Comparison of ENCODE assay signal across 21 mouse cellular contexts in genomic region chr16:49955325-49955724, GRCm38 (mm10).
DNase-seq lines count a peak whose midpoint lies in the region; ATAC-seq and TF ChIP-seq lines count a peak whose summit lies in the region.
"Had no signal": no experiment of that assay in that cellular context is flagged by ENCODE, and none has a peak within 500 bp of the region (broad histone marks: within the 10 kb centered on the region; RNA-seq: fewer than 3 reads in every experiment).

No protein-coding gene starts in this region.

- no peaks in the 10 kb centered on the region for H3K27me3 ChIP-seq in CH12.LX (replicated peaks)
- H3K27me3 ChIP-seq: embryonic facial prominence, embryonic 12.5 days; forebrain, embryonic 12.5 days had no signal

- TF ChIP-seq EP300 in CH12.LX (IDR thresholded peaks at IDR 0.05; ENCODE audit: low read length): no peak

- peaks cover 25 to 56% of the 10 kb centered on the region in 2 experiments for H3K4me1 ChIP-seq in CH12.LX (ENCODE audit: control insufficient read depth in 1 of 2, insufficient read depth in 2 of 2)
- H3K4me1 ChIP-seq: embryonic facial prominence, embryonic 10.5 days; embryonic facial prominence, embryonic 12.5 days; forebrain, embryonic 12.5 days had no signal

- dilution Hi-C loops in CH12.LX (cut with MboI; ENCODE audit: extremely low pct_ligation_motif_present, extremely low pct_unique_long_range_greater_than_20kb, low sequenced_read_pairs): no loop called here

- H3K9ac ChIP-seq in CH12.LX (ENCODE audit: insufficient read depth, low read depth): peak overlapping the region; percentile 93
- H3K9ac ChIP-seq: embryonic facial prominence, embryonic 12.5 days; forebrain, embryonic 12.5 days had no signal

- peaks cover 40 to 67% of the 10 kb centered on the region in 2 experiments for H3K36me3 ChIP-seq in CH12.LX (replicated peaks in 1 of 2; ENCODE audit: control insufficient read depth in 1 of 2, insufficient read depth in 1 of 2, low read length in 1 of 2)
- H3K36me3 ChIP-seq: embryonic facial prominence, embryonic 10.5 days; embryonic facial prominence, embryonic 12.5 days; forebrain, embryonic 10.5 days; forebrain, embryonic 12.5 days had no signal

- TF ChIP-seq POLR2A in CH12.LX (IDR thresholded peaks at IDR 0.05; ENCODE audit: low read depth, low read length): peak; percentile 69

- peaks cover 10% of the 10 kb centered on the region for H3K9me3 ChIP-seq in CH12.LX (replicated peaks; ENCODE audit: low read length)
- H3K9me3 ChIP-seq: embryonic facial prominence, embryonic 10.5 days; embryonic facial prominence, embryonic 12.5 days; forebrain, embryonic 10.5 days; forebrain, embryonic 12.5 days had no signal

- H3K27ac ChIP-seq in CH12.LX (ENCODE audit: insufficient read depth, low read depth): peak overlapping the region; percentile 98
- H3K27ac ChIP-seq: embryonic facial prominence, embryonic 10.5 days; embryonic facial prominence, embryonic 12.5 days; forebrain, embryonic 10.5 days; forebrain, embryonic 12.5 days had no signal

- H3K79me2 ChIP-seq in CH12.LX (replicated peaks; ENCODE audit: control insufficient read depth, extremely low read depth, insufficient read depth, poor library complexity, severe bottlenecking): peaks cover 82% of the 10 kb centered on the region

- no peak for TF ChIP-seq RAD21 in CH12.LX (IDR thresholded peaks at IDR 0.05; ENCODE audit: low read depth, low read length)

- ATAC-seq in erythroblast, adult 5-6 weeks (replicated peaks; ENCODE audit: low FRiP score, poor library complexity, severe bottlenecking): no peak
- ATAC-seq: forebrain, embryonic 14.5 days; forebrain, embryonic 16.5 days had no signal

- DNase-seq in heart, adult 11 months: peak; percentile 80
- DNase-seq in heart, adult 8-10 months (ENCODE audit: low spot score): no peak
- DNase-seq in CH12.LX (ENCODE audit: extremely low read depth) (no peak), ES-CJ7 (ENCODE audit: low read depth, low spot score) (peak; percentile 14), ZHBTc4 (ENCODE audit: low read depth, low spot score) (peak; percentile 31)
- DNase-seq in left cerebral cortex, adult 11 months (ENCODE audit: low spot score): no peak
- DNase-seq: adrenal gland, adult 2 months; adrenal gland, postnatal 10 days; adrenal gland, postnatal 25 days; cerebellum, adult 11-12 months; cerebellum, adult 8-10 months; cerebellum, adult 9-11 months; cerebellum, postnatal 25 days had no signal

- peak overlapping the region; percentile 98 for H3K4me2 ChIP-seq in CH12.LX (ENCODE audit: insufficient read depth, low read depth, poor library complexity, severe bottlenecking)
- H3K4me2 ChIP-seq: embryonic facial prominence, embryonic 12.5 days; forebrain, embryonic 12.5 days had no signal

- H3K4me3 ChIP-seq in CH12.LX (replicated peaks in 1 of 3; ENCODE audit: low read depth in 2 of 3, low read length in 2 of 3, poor library complexity in 1 of 3): peak overlapping the region in 2 of 3 experiments; percentile 40 to 61
- H3K4me3 ChIP-seq: embryonic facial prominence, embryonic 10.5 days; embryonic facial prominence, embryonic 12.5 days; erythroblast, embryonic 14.5 days; forebrain, embryonic 10.5 days; forebrain, embryonic 12.5 days had no signal

- in situ Hi-C loops in CH12.LX (cut with MboI; ENCODE audit: low pct_ligation_motif_present, low pct_unique_long_range_greater_than_20kb, low sequenced_read_pairs): no loop called here

- TF ChIP-seq CTCF in CH12.LX (conservative IDR thresholded peaks at IDR 0.05 in 1 of 2, IDR thresholded peaks at IDR 0.05 in 1 of 2; ENCODE audit: low read depth in 2 of 2, low read length in 2 of 2): no peak

TF ChIP-seq in CH12.LX, 34 proteins besides CTCF, POLR2A, EP300 and RAD21:
- no peak for TF ChIP-seq ZC3H11A (IDR thresholded peaks at IDR 0.05; ENCODE audit: low read depth, low read length)
- TF ChIP-seq NELFE (IDR thresholded peaks at IDR 0.05; ENCODE audit: low read depth, low read length): no peak; the same call in 1 of the 2 replicates
- TF ChIP-seq BHLHE40 (IDR thresholded peaks at IDR 0.05; ENCODE audit: low read depth, low read length): no peak
- no peak for TF ChIP-seq MAX (IDR thresholded peaks at IDR 0.05; ENCODE audit: low read length)
- TF ChIP-seq TCF12 (IDR thresholded peaks at IDR 0.05; ENCODE audit: low read depth, low read length): peak; percentile 61; the same call in 1 of the 2 replicates
- no peak for TF ChIP-seq MAZ (IDR thresholded peaks at IDR 0.05; ENCODE audit: low read depth, low read length)
- TF ChIP-seq MXI1 (IDR thresholded peaks at IDR 0.05; ENCODE audit: low read depth, low read length): 0 out of 2 replicates have a peak, but pooled peaks have one; percentile 21
- TF ChIP-seq IRF4 (IDR thresholded peaks at IDR 0.05; ENCODE audit: low read depth, low read length): 0 out of 2 replicates have a peak, but pooled peaks have one; percentile 5
- no peak for TF ChIP-seq ELF1 (IDR thresholded peaks at IDR 0.05; ENCODE audit: low read depth, low read length)
- TF ChIP-seq USF2 (conservative IDR thresholded peaks at IDR 0.05; ENCODE audit: low read depth, low read length): no peak
- no peak for TF ChIP-seq MAFK (IDR thresholded peaks at IDR 0.05; ENCODE audit: insufficient replicate concordance, low read length)
- TF ChIP-seq UBTF (IDR thresholded peaks at IDR 0.05; ENCODE audit: low read depth, low read length): no peak
- no peak for TF ChIP-seq JUND (conservative IDR thresholded peaks at IDR 0.05; ENCODE audit: low read depth, low read length)
- no peak; the same call in 1 of the 2 replicates for TF ChIP-seq SIN3A (IDR thresholded peaks at IDR 0.05; ENCODE audit: low read length)
- no peak for TF ChIP-seq ETS1 (conservative IDR thresholded peaks at IDR 0.05; ENCODE audit: low read depth, low read length)
- no peak for TF ChIP-seq PAX5 (IDR thresholded peaks at IDR 0.05; ENCODE audit: low read length)
- no peak for TF ChIP-seq SMC3 (IDR thresholded peaks at IDR 0.05; ENCODE audit: low read depth, low read length)
- TF ChIP-seq TBP (conservative IDR thresholded peaks at IDR 0.05; ENCODE audit: low read depth, low read length): peak; percentile 73
- no peak for TF ChIP-seq HCFC1 (IDR thresholded peaks at IDR 0.05; ENCODE audit: low read depth, low read length)
- peak; percentile 49; the same call in 1 of the 2 replicates for TF ChIP-seq POLR2AphosphoS2 (IDR thresholded peaks at IDR 0.05; ENCODE audit: low read depth, low read length)
- TF ChIP-seq JUN (IDR thresholded peaks at IDR 0.05; ENCODE audit: insufficient read depth, low read depth, low read length): no peak
- TF ChIP-seq E2F4 (IDR thresholded peaks at IDR 0.05; ENCODE audit: insufficient replicate concordance, low read depth, low read length): no peak
- peak; percentile 48; the same call in 1 of the 2 replicates for TF ChIP-seq MYC (IDR thresholded peaks at IDR 0.05; ENCODE audit: low read depth, low read length)
- TF ChIP-seq ZNF384 (IDR thresholded peaks at IDR 0.05; ENCODE audit: low read depth, low read length): no peak
- TF ChIP-seq ZKSCAN1 (IDR thresholded peaks at IDR 0.05; ENCODE audit: borderline replicate concordance, low read depth, low read length): no peak
- no peak for TF ChIP-seq CHD1 (IDR thresholded peaks at IDR 0.05; ENCODE audit: low read depth, low read length)
- no peak for TF ChIP-seq GABPA (IDR thresholded peaks at IDR 0.05; ENCODE audit: insufficient replicate concordance, low read depth, low read length)
- TF ChIP-seq ZMIZ1 (IDR thresholded peaks at IDR 0.05; ENCODE audit: low read depth, low read length): no peak
- TF ChIP-seq RCOR1 (conservative IDR thresholded peaks at IDR 0.05; ENCODE audit: low read depth, low read length): no peak
- no peak for TF ChIP-seq KAT2A (IDR thresholded peaks at IDR 0.05; ENCODE audit: insufficient replicate concordance, low read length)
- TF ChIP-seq MEF2A (IDR thresholded peaks at IDR 0.05; ENCODE audit: borderline replicate concordance, low read depth, low read length): no peak
- TF ChIP-seq USF1 (IDR thresholded peaks at IDR 0.05; ENCODE audit: low read depth, low read length): no peak
- TF ChIP-seq CHD2 (IDR thresholded peaks at IDR 0.05; ENCODE audit: low read length): no peak
- no peak for TF ChIP-seq NRF1 (IDR thresholded peaks at IDR 0.05; ENCODE audit: low read depth, low read length)

Comparison
In these comparisons a context has a peak if more than half of its experiments do, and no peak if none do; other contexts are left out.
1. DNase-seq: peak in heart, adult 11 months (single experiment), ES-CJ7 (single experiment) and ZHBTc4 (single experiment); none in heart, adult 8-10 months (single experiment), CH12.LX (single experiment) and left cerebral cortex, adult 11 months (single experiment).